Mouse (Mus musculus): ENCODE results near the gene Crabp1.

Crabp1 gene

DNA sequence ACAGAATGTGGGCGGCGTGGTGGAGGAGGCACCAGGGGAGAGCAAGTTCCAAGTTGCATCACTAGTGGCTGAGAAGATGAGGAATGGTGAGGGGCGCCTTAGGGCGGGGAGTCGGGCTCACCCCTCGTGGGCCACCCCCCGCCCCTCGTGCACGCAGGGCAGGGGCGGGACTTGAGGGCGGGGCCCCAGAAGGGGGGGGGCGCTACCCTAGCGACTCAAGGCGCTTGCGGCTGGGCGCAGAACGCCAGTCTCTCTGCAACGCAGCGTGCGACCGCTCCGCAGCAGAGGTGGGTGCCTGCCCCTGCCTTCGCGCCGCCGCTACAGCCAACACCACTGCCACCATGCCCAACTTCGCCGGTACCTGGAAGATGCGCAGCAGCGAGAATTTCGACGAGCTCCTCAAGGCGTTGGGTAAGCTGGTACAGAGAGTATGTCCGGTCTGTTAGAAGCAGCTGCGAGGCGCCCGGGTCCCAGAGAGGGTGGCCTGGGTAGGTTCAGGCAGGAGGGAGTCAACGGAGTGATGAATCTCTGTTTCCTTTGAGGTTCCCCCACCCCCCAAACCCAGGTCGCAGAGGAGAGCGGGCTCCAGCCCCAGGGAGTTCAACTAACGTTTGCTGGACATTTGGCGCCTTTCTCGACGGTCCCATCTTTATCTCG is at the start of gene Crabp1:
Crabp1 (plus strand) TSS at position 188 of the 657 bp plus-strand sequence.
- no peak for DNase-seq (ENCODE audit: low spot score)

DNA sequence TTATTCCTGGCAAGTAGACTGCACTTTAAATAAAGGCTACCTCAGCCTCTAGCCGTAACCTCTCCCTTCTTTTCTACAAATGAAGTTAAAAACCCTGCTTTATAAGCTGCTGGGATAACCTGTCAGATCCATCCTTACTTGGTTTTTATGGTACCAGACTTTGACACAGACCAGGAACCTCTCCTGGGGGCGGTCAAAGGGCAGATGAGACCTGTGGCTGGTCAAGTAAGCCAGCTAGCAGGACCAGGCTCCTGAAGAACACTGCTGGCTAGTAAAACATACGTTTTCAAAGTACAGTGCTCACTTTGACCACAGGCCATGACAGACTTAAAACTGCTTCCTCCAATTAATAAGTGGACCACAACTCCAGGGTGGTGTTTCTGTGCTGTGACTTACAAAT is 48.8 kb upstream of the Crabp1 start:
- no peak for DNase-seq (ENCODE audit: low spot score)

DNA sequence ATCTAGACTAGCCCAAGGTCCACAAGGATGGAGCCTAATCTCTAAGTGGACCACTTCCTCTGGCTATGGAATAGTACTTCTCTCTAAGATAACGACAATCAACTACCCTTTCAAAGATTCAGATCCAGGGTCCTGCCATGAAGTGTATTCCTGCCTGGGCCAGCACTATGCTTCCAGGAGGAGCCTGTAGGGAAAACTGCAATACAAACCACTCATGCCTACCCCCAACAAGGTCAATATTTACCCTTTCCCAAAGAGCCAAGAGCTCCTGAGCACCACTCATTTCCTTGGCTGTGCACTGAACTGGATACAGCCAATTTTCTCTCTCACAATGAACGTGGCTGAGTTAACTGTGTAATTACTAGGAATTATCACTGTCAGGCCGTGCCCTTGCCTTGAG is 47.0 kb upstream of the Crabp1 start:
- DNase-seq (ENCODE audit: low spot score): no peak

DNA sequence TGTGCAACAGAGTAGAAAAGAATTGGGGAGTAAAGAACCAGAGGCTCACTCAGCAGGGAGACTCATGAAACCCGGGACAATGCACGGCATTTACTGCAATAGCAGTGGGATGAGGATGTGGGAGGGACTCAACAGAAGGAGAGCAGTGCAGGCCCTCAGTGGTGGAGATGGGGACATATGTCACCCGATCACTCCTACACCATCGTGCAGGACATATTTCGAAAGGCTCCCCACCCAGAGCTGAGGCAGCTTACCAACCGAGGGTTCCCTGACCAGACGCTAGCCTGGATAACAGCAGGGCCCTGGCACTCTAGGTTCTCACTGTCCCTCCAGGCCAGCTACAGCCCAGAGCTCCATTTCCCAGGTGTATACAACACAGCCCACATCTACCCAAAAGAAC is 42.4 kb upstream of the Crabp1 start:
- DNase-seq (ENCODE audit: low spot score): no peak

DNA sequence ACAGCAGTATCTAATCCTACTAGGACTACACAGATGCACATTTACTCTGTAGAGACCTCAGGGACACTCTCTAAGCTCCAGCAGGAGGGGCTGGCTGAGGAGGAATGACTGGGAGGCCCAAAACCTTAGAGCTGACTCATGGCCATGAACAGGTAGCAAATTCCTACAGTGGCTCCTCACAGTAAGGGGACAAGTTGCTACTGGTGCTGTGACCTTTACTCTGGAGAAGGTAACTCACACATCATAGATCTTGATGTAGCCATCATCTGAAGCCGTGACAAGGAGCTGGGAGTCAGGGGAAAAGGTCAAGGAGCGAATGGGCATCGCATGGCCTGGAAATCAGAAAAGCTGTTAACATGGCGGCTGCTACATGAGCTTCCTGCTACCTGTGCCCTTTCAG is 42.0 kb upstream of the Crabp1 start:
- DNase-seq (ENCODE audit: low spot score): peak; percentile 18

DNA sequence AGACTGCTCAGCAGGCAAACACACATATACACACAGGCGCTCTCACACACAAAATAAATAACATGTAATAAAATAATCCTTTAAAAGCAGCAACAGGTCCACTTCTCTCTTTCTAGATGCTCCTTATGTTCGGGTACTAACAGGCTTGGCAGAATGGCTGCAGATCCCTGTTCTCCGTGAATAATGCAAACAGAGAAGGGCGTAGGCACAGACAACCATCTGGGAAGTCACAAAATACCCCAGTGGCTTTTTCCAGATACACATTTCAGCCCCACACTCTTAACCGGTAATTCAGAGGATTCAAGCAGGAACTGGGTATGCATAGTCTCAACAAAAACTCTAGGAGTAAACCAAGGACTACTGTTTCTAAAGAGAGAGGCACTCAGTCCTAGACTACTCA is 38.2 kb upstream of the Crabp1 start:
- no peak for DNase-seq (ENCODE audit: low spot score)

DNA sequence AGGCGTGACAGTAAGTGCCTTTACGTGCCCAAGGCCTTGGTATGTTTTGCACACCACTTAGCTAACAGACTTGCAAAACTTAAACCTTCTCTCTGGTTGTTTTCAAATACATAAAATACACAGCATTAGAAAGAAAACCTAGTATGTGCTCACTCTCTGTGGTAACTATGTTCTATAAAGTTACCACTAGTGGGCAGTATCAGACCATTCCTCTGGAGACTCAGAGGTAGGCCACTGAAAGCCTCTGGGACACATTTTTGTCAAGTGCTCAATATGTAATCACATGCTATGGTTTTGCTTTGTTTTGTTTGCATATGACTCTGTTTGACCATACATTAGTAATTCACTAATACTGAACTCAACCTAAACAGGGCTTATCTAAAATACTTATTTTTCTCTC is 32.4 kb upstream of the Crabp1 start:
- DNase-seq (ENCODE audit: low spot score): no peak

DNA sequence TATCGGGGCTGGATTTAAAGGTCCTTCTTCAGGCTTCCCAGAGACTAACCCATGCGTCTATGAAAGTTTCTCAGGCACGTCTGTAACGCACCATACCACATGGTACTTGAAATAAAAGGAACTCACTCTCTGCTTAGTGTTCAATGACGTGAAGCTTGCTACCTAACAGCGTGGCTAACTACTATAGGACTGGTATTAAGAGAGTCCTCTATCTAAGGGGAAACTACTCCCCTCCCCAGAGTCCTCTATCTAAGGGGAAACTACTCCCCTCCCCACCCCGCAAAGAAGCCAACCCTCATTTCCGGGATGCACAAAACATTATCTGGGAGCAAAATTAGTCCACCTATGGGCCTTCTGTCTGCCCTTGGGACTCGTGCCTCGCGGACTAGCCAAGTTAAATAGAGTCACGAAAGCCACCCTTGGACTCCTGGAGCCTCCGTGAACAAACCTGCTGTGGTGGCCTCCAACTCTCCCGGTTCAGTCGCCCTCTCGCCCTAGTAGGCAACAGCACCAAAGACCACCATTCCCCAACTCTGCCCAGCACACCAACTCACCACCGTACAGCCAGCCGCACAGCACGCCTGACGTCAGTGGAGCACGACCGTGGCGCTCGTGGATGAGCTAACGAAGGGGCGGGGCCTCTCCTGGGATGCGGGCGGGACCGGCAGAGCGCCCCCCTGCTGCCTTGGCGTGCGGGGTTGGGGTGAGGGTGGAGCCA is 30.5 kb upstream of the Crabp1 start, which contains the start of gene Wdr61:
Wdr61 (minus strand) TSS at position 599 of the 718 bp plus-strand sequence.
- peak; percentile 99 for DNase-seq (ENCODE audit: low spot score)

DNA sequence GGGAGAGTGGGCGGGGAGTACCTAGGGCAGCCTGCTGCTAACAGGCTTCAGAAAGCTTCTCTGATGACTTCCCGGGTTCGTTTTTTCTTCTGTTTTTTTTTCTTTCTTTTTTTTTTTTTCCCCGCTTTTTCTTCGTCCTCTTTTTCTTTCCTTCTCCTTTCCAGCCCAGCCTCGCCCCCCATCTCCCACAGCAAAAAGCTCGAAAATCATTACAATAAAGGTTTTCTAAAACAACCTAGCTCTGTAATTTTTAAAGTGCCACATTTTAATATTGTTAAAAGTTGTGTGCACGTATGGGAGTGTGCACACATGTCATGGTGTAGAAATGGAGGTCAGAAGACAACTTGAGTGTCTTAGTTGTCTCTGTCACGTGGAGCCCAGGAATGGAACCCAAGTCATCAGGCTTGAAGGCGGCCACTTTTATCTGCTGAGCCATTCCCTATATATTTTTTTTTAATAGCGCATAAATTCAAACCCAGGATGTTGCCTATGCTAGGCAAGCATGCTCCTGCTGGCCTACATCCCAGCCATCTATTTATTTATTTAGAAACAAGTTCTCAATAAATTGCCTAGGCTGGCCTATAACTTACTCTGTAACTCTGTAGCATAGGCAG is 29.8 kb upstream of the Crabp1 start:
- DNase-seq (ENCODE audit: low spot score): no peak

DNA sequence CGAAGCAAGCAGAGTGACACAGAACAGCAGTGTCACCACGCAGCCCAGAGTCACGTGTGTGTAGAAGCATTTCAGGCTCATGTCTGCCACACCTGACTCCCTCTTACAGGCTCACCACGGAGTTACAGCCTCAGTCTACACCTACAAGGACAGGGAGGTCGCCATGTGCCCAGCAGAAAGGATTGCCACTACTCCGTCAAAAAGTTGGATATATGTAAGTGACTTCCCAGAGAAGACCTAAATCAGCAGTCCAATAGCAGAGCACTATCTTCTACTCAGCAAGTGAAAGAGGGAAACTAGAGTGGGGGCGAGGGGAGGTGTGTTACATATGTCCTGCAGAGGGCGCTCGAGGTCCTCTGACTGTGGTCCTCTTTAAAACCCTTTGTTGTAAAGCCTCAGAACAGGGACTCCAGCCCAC is 28.3 kb upstream of the Crabp1 start:
- DNase-seq (ENCODE audit: low spot score): peak; percentile 26

DNA sequence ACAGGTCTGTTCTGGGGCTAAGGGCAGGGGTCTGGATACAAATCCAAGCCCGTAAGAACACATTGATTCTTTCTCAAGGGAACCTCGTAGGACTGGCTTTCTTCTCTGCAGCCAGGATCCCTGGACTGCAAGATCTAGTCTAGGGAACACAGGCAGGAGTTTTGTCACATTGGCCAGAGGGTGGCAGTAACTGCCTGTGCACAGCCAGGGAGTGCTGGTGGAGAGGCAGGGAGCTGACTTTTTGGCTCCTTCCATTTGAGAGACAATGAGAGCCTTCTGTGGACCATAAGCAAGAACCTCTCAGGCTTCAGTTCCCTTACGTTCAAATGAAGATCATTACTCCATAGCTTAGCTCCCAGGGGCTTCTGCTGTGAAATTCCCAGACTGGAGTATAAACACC is 26.2 kb upstream of the Crabp1 start:
- peak; percentile 31 for DNase-seq (ENCODE audit: low spot score)

DNA sequence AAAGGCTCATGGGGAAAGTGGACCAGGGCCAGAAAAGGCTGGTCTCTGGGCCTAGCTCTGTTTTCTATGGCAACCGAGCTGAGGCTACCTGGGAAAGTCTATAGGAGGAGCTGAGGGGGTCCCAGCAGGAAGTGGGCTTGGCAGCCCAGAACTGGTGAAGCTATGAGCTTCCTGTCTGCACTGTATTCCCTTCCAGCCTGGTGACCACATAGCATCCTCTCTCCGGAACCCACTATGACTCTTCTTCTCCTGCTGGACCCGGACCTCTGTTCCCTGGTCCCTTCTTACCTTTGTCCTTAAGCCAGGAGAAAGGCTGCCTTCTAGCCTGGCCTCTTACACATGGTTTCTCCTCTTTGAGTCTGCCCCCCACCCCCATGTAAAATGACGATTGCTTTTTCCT is 20.7 kb upstream of the Crabp1 start:
- DNase-seq (ENCODE audit: low spot score): no peak

DNA sequence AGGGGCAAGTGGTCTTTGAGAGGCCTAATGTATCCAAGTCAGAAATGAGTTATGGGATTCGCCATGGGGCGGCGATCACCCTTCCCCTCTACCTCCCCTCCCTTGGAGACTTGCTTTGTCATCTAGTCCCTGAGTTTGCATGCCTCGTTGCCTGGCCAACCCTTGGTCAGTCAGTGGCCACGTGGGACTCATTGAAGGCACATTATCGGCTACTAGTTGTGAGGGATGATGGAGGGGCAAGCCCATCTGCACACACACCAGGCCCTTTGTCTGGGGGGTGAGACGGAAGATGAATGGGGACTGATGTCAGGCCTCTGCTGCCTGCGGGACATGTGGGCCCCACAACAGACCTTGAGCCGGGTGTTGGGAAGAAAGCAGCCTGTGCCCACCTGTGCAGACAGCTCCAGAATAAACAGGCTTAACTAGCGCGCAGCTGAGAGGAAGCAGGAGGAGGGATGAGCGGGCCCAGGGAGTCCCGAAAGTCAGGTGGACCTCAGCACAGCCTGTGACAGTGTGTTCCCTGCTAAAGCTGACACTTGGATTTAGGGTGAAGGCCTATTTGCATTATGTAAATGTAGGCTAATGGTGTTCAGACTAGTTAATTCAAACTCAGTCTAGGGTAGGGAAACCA is 18.7 kb upstream of the Crabp1 start:
- DNase-seq (ENCODE audit: low spot score): no peak

DNA sequence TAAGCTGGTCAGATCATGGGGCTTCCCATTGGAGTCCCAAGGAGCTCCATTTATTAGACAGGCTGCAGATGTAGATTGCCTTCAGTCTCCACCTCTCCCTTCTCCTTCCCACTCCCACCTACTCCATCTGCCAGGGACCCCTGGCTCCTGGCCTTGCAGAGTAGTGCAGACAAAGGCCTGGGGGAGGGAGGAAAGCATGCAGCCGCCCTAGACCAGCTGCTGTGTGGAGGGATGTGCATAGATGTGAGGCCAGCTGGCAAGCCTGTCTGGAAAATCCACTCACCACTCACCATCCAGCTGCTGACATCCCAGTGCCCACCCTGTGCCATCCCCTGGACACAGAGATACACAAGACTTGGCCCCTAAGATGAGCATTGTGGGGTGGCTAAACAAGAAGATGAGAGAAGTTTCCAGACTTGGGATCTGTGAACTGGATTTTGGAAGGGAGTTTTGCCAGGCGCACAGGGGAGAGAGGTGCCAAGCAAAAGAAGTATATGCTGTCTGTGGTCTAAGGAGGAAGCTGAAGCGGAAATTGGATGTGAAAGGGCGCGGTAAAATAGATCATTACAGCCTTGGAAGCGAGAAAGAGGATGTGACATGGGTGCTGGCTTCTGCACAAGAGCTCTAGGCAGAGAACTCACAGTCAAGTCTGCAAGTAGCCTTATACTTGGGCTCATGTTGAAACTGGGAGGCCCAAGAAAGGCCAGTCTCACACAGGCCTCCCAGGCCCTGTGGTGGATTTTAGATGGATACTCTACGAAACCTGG is 14.2 kb upstream of the Crabp1 start:
- no peak for DNase-seq (ENCODE audit: low spot score)

DNA sequence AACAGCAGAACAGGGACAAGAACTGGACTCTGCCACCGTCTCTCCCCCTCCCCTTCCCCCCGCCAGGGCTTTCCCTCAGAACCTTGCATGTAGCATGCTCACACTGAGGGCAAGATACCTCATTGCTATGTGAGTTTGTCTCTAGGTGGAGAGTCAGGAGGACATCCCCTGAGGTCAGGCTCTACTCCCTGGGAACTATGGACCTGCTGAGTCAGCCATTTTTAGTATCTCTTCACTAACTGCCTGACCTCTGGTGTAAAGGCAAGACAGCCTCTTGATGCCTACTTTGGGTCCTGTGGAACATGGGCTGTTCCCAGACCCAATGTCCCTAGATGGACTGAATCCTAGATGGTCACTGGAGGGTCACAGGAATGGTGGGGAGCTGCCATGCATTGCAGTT is 12.9 kb upstream of the Crabp1 start:
- no peak for DNase-seq (ENCODE audit: low spot score)

DNA sequence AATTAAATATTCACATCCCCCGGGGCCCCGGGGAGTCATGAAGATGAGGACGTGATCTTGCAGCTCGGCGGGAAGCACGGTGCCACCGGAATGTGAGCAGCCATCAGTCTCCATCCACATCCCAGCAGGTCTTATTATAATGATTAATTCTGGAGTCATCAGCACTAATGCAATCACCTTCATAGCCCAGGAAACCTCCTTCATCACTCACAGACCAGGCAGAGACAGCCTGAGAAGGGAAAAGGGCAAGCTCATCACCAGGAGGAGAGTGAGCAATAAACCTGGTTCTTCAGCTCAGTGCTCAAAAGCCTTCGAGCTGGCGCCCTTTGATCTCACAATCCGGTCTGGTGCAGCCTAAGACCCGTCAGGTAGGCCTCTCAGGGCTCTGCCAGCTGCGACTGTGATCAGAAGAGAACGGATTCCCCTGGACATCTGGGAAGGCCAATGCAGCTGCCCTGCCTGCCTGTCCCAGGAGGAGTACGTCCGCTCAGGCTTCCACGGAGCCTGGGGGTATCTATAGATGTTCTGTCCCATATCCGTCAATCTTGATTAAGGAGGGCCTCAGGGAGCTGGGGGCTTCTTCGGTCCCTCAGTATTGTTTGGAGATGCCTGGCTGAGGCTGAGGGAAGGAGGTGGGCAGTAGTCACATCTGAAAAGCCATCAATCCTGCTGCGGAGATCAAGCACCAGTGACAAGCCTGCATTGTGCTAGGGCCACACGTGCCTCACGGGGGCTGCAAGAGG is 12.2 kb upstream of the Crabp1 start:
- DNase-seq (ENCODE audit: low spot score): no peak

DNA sequence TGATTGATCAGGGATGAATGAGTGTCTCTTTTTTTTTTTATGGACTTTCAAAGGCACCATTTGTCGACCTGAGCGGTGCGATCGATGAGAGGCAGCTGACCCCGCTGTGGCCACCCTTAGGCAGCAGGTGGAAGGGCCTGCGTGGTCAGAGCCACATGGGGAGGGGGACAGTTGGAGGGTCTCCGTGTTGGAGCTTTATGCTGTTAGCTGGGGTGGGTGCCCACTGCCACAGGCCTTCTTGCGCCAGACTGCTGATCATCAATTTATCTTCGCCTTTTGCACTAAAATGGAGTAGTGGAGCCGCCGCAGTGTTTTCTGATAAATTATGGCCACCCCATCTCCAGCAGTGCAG is 11.6 kb upstream of the Crabp1 start:
- no peak for DNase-seq (ENCODE audit: low spot score)

DNA sequence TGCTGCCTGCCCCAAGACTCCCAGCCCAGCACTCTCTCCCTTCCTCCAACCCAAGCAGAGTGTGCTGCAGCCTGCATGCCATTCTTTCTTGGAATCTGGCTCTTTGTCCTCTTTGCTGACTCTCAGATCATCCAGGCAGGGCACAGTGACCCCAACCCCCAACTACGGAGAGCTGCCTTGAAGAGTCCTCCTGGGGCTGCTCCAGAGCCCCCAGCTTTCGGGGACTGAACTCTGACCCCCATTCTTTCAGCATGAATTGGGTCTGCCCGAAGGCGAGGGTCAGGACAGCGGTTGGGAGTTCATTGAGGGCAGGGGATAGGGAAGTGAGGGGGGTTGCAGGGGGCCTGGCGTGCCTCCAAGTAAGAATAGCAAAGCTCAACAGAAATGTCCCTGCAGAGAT is 5.0 kb upstream of the Crabp1 start:
- DNase-seq (ENCODE audit: low spot score): no peak

DNA sequence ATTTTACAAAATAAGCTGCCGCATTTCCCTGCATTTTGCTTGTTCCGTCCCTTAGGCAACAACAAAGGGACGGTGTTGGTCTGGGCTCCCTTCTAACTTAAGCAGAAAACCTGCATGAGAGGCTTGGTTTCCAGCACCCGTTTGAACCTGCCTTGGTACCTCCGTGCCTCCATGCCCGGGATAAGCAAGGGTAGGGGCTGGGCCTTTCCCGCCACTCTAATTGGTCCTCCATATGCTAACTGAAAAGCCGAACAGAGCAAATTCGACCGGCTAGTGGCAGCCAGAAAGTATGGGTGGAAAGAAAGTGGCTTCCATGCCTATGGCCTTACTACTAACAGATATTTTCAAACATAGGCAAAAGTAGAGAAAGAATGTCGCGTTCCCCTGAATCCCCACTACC is 457 bp upstream of the Crabp1 start:
- DNase-seq (ENCODE audit: low spot score): no peak

DNA sequence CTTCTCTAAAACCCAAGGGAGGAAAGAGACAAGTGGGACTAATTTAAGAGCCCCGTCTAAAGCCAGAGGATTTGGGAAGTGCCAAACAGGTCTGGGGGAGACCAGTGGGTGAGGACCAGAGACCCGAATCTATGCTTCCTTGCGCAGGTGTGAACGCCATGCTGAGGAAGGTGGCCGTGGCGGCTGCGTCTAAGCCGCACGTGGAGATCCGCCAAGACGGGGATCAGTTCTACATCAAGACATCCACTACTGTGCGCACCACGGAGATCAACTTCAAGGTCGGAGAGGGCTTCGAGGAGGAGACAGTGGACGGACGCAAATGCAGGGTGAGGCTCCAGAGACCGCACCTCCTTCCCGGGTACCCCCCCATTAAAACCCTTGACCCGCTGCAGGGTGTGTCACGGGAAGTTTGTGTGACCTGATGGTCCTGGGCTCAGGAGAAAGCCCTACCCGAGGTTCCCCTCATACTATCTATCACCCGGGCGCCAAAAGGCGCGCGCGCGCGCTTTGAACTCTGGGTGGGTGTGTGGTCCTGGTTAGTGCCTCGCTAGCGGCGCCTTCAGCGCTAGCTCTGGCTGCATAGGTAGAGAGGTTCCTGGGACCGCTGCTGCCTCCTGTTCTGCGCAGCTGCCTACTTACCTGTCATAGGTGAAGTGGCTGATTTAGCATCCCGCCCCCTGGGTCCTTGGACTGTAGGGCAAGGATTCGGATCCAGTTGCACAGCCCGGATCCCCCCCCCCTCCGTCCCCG is 963 bp downstream of the Crabp1 start:
- DNase-seq (ENCODE audit: low spot score): no peak
